Mouse (Mus musculus) heart, embryonic 13.5 days (tissue): Measurements from ENCODE around the gene Hgd. TPM values are rescaled to one million over a fixed set of nuclear protein-coding genes. Genes with fewer than 3 reads are reported as not detected.

Experiments used
- ATAC-seq: fragments of 200-750 bp; cut with Nextera tagmentation; 2 replicates; pipeline ENCODE4 v1.8.0; 2017; ENCODE audit warnings: moderate TSS enrichment; ENCODE audit not compliant: insufficient number of reproducible peaks, low FRiP score, low TSS enrichment; ENCODE audit errors: extremely low read depth
- H3K27ac ChIP-seq: fragments of 300-500 bp; sonication (generic); replicated peaks from 2 replicates; pipeline ENCODE4 v1.5.1; 2015; ENCODE audit warnings: moderate library complexity, mild to moderate bottlenecking, inconsistent platforms
- H3K27me3 ChIP-seq: fragments of 300-500 bp; sonication (generic); replicated peaks from 2 replicates; pipeline ENCODE4 v1.6.1; 2015; ENCODE audit warnings: mild to moderate bottlenecking, inconsistent platforms
- H3K36me3 ChIP-seq: fragments of 300-500 bp; sonication (generic); 2 replicates; pipeline ENCODE4 v1.6.1; 2015; ENCODE audit warnings: mild to moderate bottlenecking, inconsistent platforms
- H3K4me1 ChIP-seq: fragments of 300-500 bp; sonication (generic); 2 replicates; pipeline ENCODE4 v1.6.1; 2015; ENCODE audit warnings: inconsistent platforms
- H3K4me2 ChIP-seq: fragments of 300-500 bp; sonication (generic); 2 replicates; pipeline ENCODE4 v1.6.1; 2015; ENCODE audit warnings: inconsistent platforms, mild to moderate bottlenecking, moderate library complexity
- H3K4me3 ChIP-seq: fragments of 300-500 bp; sonication (generic); 2 replicates; pipeline ENCODE4 v1.5.1; 2015; ENCODE audit warnings: moderate library complexity, mild to moderate bottlenecking, inconsistent platforms
- H3K9ac ChIP-seq: fragments of 300-500 bp; sonication (generic); 2 replicates; pipeline ENCODE4 v1.6.1; 2015; ENCODE audit warnings: inconsistent platforms, mild to moderate bottlenecking, moderate library complexity
- H3K9me3 ChIP-seq: fragments of 300-500 bp; sonication (generic); 2 replicates; pipeline ENCODE4 v1.6.1; 2016; ENCODE audit warnings: inconsistent platforms
- WGBS: fragments of 180-500 bp; shearing (Covaris S2); methylation state at CpG from one replicate; pipeline ENCODE4 v1.1.7; 2015; ENCODE audit warnings: mixed read lengths; 5-methylcytosine and 5-hydroxymethylcytosine counted together
- polyA plus RNA-seq: library from polyadenylated mRNA; unstranded; fragments of >200 nt; fragmentation: Nextera tagmentation; extraction: Ambion mirVana; gene quantifications from 2 replicates; pipeline ENCODE4 v1.2.1, GENCODE M21; 2015

The Hgd gene
- polyA plus RNA-seq, 1 experiment from 2014 or later, result 0.16 TPM

DNA sequence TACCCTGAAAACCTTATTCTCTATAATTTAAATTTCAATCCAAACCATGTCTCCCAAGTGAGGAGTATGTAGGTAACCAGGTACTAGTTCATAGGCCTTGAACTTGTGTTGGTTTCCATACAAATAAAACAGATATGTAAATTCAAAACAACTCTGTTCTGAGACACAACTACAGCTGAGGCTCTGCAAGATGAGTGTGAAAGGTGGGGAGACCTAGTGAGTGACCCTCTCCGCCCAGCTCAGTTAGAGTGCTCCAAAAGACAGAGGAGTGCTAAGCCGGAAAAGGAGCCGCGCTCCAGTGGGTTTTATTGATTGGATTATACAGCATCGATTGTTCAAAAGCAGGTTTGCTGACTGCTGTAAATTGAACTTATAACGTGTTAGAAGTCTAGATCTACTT, 17.5 kb upstream of the Hgd start:
- no peak overlapping the region for H3K4me2 ChIP-seq
- WGBS, result 90% methylated on average over 6 of the region's 6 CpGs
- no peak; the same call in 1 of the 2 replicates for ATAC-seq

DNA sequence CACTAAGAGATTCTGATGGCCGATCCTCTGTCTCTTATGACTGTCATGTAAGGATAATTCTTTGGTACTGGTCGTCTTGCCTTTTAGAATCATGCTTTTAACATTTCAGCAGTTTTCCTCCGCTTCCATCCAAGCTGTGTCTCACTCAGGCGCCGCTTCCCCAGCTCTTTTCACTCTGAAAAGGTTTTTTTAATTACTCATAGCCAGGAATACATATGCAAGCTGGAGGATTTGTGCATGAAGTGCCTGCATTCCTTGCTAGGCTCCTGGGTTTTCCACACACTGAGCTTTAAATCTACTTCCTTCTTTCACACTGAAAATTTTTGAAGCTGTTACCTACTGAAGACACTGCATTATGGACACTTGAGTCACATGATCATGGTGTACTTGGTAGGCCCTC, 17.0 kb upstream of the Hgd start:
- Histone ChIP-seq H3K4me1 (peaks cover 33% of the 10 kb centered on the region), H3K9me3 (no peaks in the 10 kb centered on the region), H3K4me2 (no peak overlapping the region), H3K27me3 (no peaks in the 10 kb centered on the region), H3K27ac (no peak overlapping the region), H3K9ac (no peak overlapping the region), H3K36me3 (peaks cover 45% of the 10 kb centered on the region), H3K4me3 (no peak overlapping the region)
- ATAC-seq, result no peak
- WGBS, result 87% methylated on average over 5 of the region's 5 CpGs

More for the DNA sequence above, 17.5 kb upstream of the Hgd start:
- no peaks in the 10 kb centered on the region for H3K9me3 ChIP-seq
- no peak overlapping the region for H3K27ac ChIP-seq
- H3K4me3 ChIP-seq, result no peak overlapping the region
- peaks cover 30% of the 10 kb centered on the region for H3K4me1 ChIP-seq
- H3K36me3 ChIP-seq, result peaks cover 45% of the 10 kb centered on the region
- H3K27me3 ChIP-seq, result no peaks in the 10 kb centered on the region
- no peak overlapping the region for H3K9ac ChIP-seq

DNA sequence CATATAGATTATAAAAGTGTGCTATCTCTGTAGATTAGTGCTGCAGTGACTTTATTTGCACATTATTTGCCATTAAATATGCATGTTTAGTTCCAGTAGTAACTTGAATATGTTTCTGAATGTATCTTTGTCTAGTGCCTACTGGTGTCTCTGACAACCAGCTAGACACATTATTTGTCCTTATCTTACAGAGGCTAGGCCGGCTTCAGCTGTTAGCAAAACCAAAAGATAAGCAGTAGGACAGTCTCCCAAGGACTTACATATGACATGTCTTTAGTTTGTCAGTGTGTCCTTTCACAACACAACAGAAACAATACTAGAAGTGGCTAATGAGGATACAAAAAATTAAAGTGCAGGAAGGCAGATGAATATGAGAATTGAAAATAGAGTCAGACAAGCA, 14.8 kb upstream of the Hgd start:
- ATAC-seq, result no peak
- Histone ChIP-seq H3K27me3 (no peaks in the 10 kb centered on the region), H3K9ac (no peak overlapping the region), H3K9me3 (no peaks in the 10 kb centered on the region), H3K4me3 (no peak overlapping the region), H3K4me1 (peaks cover 33% of the 10 kb centered on the region), H3K4me2 (no peak overlapping the region), H3K36me3 (peaks cover 39% of the 10 kb centered on the region), H3K27ac (peak overlapping the region; percentile 54)
- WGBS, result 15% methylated on average over 1 of the region's 1 CpGs

DNA sequence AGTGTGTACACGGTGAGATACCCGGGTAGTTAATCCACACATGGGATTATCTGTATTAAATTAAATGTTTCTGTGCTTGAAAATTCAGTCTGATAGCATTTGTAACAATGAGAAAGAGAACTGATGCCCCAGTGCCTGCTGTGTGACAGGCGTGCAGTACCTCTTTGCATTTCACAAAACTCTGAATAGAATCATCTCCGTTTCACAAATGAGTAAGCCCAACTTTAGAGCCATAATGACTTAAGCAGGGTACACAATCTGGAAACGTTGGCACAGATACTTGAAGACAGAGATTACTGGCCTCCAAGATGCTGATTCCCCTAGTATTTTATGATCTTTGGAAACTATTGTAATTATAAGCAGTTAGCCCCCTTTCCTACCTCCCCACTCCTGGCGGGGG, 13.8 kb upstream of the Hgd start:
- no peak overlapping the region for H3K9ac ChIP-seq
- H3K4me1 ChIP-seq, result peaks cover 33% of the 10 kb centered on the region
- no peaks in the 10 kb centered on the region for H3K9me3 ChIP-seq
- ATAC-seq, result no peak
- WGBS, result 73% methylated on average over 6 of the region's 6 CpGs
- no peak overlapping the region for H3K4me2 ChIP-seq
- H3K27ac ChIP-seq, result no peak overlapping the region
- peaks cover 43% of the 10 kb centered on the region for H3K36me3 ChIP-seq
- no peak overlapping the region for H3K4me3 ChIP-seq
- H3K27me3 ChIP-seq, result no peaks in the 10 kb centered on the region

DNA sequence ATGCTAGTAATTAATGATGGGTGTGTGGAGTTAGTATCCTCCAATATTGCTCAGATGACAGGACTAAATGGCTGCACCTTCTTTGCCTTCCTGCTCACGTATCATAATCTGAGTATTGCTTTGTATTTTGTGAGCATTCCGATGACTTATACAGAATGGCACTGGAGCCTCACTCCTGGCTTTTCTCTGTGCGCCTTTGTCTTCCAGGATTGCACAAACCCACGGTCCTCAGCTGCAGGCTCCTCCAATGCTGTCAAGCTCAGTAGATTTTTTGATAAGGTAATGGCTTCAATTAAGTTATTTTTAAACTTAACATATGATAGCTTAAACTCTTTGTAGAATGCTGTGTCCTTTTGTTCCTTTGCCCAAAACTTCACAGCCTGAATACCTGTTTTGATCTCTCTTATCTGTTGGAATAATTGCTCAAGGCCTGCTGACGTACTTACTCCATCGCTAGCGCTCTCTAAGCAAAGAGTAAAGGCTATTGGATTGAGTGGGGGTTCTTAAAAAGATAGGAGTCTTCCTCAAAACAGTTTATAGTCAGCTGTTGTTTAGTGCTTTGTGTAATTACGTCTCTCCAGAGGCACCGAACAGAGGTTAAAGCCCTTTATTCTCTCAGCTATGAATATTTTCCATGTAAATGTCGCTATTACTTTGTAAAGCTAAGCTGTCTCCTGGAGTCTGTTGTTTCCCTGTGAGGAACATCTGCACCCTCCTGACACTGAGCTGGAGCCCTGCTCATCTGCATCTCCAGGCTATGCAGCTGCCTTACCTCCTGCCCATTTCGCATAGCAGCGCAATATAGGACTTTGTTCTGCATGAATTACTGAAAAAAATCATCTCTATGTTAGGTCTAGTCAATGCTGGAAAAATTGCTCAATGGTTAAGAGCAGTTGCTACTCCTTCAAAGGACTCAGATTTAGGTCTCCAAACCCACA, 12.6 kb upstream of the Hgd start:
- H3K36me3 ChIP-seq, result peaks cover 55% of the 10 kb centered on the region

DNA sequence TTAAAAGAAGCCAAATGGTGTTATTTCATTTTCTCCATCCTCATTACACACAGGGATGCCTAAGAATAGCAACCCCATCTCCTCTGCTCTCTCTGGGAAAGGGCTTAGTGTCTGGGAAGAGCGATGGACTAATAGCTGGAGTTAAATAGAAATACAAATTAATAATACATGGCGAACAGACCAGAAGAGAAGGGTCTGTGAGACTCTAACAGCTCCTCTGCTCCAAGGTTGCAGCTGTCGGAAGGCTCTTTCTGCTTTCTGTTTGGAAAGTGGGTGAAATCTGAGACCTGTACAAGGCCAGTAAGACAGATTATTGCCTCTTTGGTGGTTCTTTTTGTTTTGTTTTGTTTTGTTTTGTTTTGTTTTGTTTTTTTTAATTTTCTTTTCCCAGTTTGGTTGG, 8.4 kb upstream of the Hgd start:
- WGBS, result 83% methylated on average over 3 of the region's 3 CpGs
- Histone ChIP-seq H3K4me1 (peaks cover 12% of the 10 kb centered on the region), H3K4me3 (no peak overlapping the region), H3K9me3 (peaks cover 5% of the 10 kb centered on the region), H3K4me2 (no peak overlapping the region), H3K9ac (no peak overlapping the region), H3K36me3 (peaks cover 45% of the 10 kb centered on the region), H3K27ac (no peak overlapping the region), H3K27me3 (no peaks in the 10 kb centered on the region)
- no peak for ATAC-seq

More for the DNA sequence above, 12.6 kb upstream of the Hgd start:
- WGBS, result 75% methylated on average over 12 of the region's 12 CpGs
- Histone ChIP-seq H3K4me1 (peaks cover 33% of the 10 kb centered on the region), H3K4me2 (no peak overlapping the region), H3K27ac (no peak overlapping the region), H3K27me3 (no peaks in the 10 kb centered on the region), H3K9ac (no peak overlapping the region), H3K9me3 (no peaks in the 10 kb centered on the region), H3K4me3 (no peak overlapping the region)
- no peak for ATAC-seq

DNA sequence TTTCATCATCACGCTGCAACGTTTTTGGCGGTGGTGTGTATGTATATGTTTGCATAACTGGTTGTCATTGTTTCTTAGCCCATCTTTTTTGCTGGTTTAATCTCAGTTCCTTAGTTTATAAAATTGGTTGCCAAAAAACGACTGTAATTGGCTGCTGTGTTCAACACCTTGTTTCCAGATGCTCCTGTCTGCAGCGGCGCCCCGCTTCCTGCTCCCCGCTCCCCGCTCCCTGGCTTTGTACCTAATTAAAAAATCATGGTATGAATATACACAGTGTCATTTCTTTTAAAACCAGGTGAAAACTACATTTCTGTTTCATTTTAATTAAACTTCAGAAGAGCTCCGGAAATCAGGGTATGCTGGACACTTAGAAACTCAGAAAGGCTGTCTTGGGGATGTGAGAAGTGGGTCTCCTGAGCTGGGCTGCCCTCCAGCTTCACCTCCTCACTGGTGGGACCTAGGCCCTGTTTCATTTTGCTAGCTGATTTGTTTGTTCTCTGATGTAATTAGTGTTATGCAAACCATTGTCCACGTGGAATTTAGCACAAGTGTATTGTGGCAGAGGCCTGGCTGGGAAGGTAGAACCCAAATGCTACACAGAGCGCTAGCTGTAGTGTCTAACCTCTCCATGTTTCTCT, 7.7 kb upstream of the Hgd start:
- Histone ChIP-seq H3K36me3 (peaks cover 45% of the 10 kb centered on the region), H3K9me3 (peaks cover 5% of the 10 kb centered on the region), H3K27ac (no peak overlapping the region), H3K27me3 (no peaks in the 10 kb centered on the region), H3K4me3 (no peak overlapping the region), H3K9ac (no peak overlapping the region), H3K4me2 (no peak overlapping the region), H3K4me1 (peaks cover 5% of the 10 kb centered on the region)
- ATAC-seq, result no peak
- 92% methylated on average over 12 of the region's 12 CpGs for WGBS

DNA sequence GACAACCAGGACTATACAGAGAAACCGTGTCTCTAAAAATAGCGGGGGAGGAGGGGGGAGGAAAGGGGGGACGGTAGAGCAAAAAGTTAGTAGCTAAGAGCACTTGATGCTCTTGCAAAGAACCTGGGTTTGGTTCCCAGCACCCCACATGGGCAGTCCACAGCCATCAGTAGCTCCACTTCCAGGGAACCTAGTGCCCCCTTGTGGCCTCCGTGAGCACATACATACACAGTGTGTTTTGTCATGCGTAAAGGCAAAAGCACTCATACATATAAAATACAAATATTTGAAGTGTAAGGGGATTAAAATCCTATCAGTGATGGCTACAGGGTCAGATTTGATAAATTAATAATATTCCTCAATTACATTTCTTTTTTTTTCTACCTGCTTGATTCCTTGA, 6.9 kb upstream of the Hgd start:
- ATAC-seq, result no peak

DNA sequence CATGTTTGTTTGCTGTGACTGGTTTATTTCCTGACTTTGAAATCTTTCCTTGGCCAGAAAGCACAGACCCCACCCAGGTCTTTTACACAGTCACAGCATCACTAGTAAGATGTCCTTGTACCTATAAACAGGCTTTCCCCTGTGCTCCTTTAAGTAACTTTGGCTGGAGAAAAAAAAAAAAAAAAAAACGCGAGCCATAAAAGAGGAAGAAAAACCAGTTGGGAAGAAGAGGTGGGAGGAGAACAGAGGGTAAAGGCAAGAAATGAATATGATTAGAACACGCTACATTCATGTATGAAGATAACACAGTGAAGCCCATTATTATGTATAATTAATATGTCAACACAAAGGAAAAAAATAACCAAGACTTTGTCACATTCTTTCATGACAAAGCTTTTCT, 4.6 kb upstream of the Hgd start:
- no peaks in the 10 kb centered on the region for H3K27me3 ChIP-seq
- H3K4me1 ChIP-seq, result peaks cover 8% of the 10 kb centered on the region; the same call in 1 of the 2 replicates
- H3K27ac ChIP-seq, result no peak overlapping the region
- peaks cover 5% of the 10 kb centered on the region for H3K9me3 ChIP-seq
- H3K9ac ChIP-seq, result no peak overlapping the region
- WGBS, result 87% methylated on average over 1 of the region's 3 CpGs
- no peak overlapping the region for H3K4me3 ChIP-seq
- no peak for ATAC-seq
- no peak overlapping the region for H3K4me2 ChIP-seq
- peaks cover 27% of the 10 kb centered on the region for H3K36me3 ChIP-seq

More for the DNA sequence above, 6.9 kb upstream of the Hgd start:
- H3K27ac ChIP-seq, result no peak overlapping the region
- H3K27me3 ChIP-seq, result no peaks in the 10 kb centered on the region
- peaks cover 38% of the 10 kb centered on the region for H3K36me3 ChIP-seq
- no peak overlapping the region for H3K9ac ChIP-seq
- 91% methylated on average over 5 of the region's 5 CpGs for WGBS
- H3K4me3 ChIP-seq, result no peak overlapping the region
- no peaks in the 10 kb centered on the region for H3K4me1 ChIP-seq
- no peak overlapping the region for H3K4me2 ChIP-seq
- H3K9me3 ChIP-seq, result peaks cover 5% of the 10 kb centered on the region

DNA sequence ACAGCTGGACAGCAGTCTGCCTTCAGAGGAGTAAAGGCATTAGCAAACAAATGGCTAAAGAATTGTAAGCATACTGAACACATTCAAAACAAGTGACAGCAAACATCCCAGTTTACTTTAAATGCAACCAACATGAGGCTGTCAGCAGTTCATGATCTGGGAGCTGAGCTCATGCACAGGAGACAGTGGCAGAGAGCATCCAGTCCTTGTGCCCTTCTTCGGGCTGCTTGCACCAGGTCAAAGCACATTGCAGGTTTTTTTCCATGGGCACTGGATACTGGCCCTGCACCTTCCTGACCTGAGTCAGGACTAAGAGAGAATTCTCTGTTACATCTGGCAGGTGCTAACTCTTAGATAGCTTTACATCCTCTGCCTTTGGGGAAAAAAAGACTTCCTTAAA, 362 bp upstream of the Hgd start:
- Histone ChIP-seq H3K27me3 (no peaks in the 10 kb centered on the region), H3K4me3 (no peak overlapping the region), H3K9me3 (no peaks in the 10 kb centered on the region), H3K9ac (no peak overlapping the region), H3K27ac (no peak overlapping the region; the same call in 1 of the 2 replicates), H3K36me3 (no peaks in the 10 kb centered on the region), H3K4me1 (peaks cover 18% of the 10 kb centered on the region), H3K4me2 (no peak overlapping the region)
- WGBS, result 53% methylated on average over 1 of the region's 1 CpGs
- ATAC-seq, result no peak

DNA sequence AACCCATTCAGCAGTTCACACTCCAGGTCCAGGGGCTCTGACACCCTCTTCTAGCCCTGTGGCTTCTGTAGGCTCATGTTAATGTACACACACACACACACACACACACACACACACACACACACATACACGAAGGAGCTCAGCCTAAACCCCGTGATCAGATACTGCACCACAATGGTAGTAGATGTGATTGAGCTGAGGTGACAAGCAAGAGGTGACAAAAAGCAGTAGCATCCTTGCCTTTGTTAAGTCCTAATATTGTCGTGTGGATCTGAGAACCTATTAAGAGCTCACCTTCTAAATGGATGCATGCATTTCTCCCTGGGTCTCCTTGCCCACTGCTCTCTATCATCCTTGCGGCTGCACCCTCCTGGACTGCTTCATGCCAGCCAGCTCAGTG, 698 bp downstream of the Hgd start:
- Histone ChIP-seq H3K27ac (no peak overlapping the region), H3K9ac (no peak overlapping the region), H3K36me3 (no peaks in the 10 kb centered on the region), H3K27me3 (no peaks in the 10 kb centered on the region), H3K4me3 (no peak overlapping the region), H3K4me2 (no peak overlapping the region), H3K9me3 (no peaks in the 10 kb centered on the region), H3K4me1 (peaks cover 26% of the 10 kb centered on the region)
- ATAC-seq, result no peak
- WGBS, result 70% methylated on average over 4 of the region's 4 CpGs
